Mouse (Mus musculus) brain, embryonic 18.5 days (tissue): ENCODE results near the gene Tubb4b.
A peak's percentile ranks its signal among the peaks of the same experiment; 100 is the strongest.

Source experiments
- DNase-seq: peaks from one replicate; pipeline ENCODE4 v3.0.0-alpha.2; 2012; ENCODE audit warnings: low read depth, low spot score

The Tubb4b gene

GRCm38 (mm10) chr2:25246183-25247072 lies 21.9 kb upstream of the Tubb4b start, which contains the start of gene AL732309.1:
Gene AL732309.1, minus strand, starts transcription at chr2:25246863.
- no peak for DNase-seq

DNA sequence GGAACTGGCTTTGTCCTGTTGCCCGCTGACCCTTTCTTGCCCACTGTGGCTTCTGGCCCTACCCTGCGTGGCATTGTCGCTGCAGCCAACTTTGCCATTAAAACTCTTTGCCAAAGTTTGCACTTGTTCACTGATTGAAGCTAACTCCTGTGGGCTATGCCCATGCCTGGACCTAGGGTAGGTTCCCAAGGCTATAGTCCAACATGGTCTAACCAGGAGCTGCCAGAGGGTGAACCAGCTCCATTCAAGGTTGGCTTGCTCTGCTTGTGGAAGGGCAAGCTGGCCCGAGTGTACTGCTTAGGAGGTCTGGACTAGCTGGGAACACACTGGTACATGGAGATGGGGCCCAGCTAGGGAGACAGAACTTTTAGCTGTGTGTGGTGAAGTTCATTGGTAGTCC lies 19.6 kb upstream of the Tubb4b start:
- no peak for DNase-seq

GRCm38 (mm10) chr2:25243342-25243741 lies 18.8 kb upstream of the Tubb4b start:
- DNase-seq = no peak

DNA sequence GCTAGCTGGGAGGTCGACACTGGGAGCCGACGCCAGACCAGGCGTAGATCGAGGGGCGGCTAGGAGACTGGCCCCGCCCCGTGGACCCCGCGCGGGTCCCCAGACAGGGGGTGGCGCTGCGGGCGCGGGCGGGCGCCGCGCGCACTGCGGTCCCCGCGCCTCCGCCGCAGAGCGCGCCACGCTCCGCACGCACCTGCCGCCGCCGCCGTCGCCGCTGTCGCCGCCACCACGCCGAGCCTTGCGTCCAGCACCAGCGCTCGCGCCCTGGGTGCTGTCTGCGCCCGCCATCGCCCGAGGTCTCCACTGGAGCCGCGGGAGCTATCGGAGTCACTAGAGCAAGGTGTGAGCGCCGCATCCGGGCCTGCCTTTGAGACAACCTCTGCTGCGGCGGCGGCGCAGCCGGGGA lies 17.6 kb upstream of the Tubb4b start, which contains the start of the genes Rnf208 and Cysrt1:
Gene Rnf208 (plus strand): TSS at position 155 of the 406 bp plus-strand sequence.
Gene Cysrt1 (minus strand): TSS at position 352 of the 406 bp plus-strand sequence.
- DNase-seq = no peak

- no peak for DNase-seq
Observed at GRCm38 (mm10) chr2:25241438-25241775, 16.9 kb upstream of the Tubb4b start.

GRCm38 (mm10) chr2:25240723-25241437 lies 16.4 kb upstream of the Tubb4b start:
- DNase-seq = peak; percentile 71

DNA sequence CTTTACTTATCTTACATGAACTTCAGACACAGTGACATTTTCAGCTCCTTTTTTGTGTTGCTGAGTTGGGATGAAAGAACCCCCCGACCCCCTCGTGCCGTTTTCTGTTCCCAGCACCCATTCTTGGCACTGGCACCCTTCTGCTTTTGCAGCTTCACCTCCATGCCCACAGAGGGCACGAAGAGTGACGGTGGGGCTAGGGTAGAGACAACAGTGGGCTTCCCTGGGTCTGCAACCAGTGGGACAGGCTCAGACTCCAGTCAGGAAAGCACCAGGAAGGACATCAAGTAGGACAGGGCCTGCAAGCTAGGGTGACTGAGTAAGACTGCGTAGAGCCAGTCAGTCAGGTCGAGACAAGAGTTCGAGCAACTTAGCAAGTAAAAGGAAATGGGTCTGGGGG lies 15.8 kb upstream of the Tubb4b start:
- no peak for DNase-seq

- no peak for DNase-seq
Observed at GRCm38 (mm10) chr2:25239766-25240165, 15.3 kb upstream of the Tubb4b start.

DNA sequence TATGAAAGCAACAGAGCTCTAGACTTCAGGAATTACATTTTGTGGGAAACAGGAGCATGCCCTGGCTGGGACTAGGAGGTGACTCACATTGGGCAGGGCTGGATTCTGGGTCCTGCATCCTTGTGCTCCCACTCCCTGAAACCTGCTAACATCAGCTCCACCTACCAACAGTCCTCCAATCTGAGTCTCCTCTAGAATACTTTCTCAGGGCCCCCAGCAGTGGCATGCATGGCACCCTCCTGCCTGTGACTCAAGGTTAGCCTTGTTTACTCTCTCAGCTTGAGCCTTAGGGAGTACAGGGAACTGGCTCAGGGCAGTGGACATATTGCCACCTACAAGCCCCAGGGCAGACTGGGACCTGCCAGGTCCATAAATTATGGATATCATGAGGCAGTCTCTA lies 13.6 kb upstream of the Tubb4b start:
- no peak for DNase-seq

DNA sequence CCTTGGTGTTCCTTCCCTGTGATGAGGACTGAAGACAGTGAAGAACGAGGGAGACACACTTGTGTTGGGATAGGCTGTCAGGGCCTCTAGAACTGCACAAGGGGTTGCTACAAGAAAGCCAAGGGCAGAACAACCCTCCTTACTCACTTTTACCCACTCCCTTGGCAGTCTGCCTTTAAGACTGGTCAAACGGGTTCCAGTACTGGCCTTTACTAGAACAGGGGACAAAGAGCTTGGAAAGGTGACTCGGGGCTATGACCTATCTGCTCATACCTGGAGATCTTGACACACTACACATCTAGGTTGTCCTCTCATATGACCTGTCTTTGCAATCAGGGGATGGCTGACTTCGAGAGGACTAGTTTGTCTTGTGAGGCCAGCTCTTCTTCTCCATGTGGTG lies 13.0 kb upstream of the Tubb4b start:
- DNase-seq = no peak

GRCm38 (mm10) chr2:25236614-25237013 lies 12.1 kb upstream of the Tubb4b start, which contains the start of gene Rnf224:
Gene Rnf224, minus strand, starts transcription at chr2:25236787.
- no peak for DNase-seq

DNA sequence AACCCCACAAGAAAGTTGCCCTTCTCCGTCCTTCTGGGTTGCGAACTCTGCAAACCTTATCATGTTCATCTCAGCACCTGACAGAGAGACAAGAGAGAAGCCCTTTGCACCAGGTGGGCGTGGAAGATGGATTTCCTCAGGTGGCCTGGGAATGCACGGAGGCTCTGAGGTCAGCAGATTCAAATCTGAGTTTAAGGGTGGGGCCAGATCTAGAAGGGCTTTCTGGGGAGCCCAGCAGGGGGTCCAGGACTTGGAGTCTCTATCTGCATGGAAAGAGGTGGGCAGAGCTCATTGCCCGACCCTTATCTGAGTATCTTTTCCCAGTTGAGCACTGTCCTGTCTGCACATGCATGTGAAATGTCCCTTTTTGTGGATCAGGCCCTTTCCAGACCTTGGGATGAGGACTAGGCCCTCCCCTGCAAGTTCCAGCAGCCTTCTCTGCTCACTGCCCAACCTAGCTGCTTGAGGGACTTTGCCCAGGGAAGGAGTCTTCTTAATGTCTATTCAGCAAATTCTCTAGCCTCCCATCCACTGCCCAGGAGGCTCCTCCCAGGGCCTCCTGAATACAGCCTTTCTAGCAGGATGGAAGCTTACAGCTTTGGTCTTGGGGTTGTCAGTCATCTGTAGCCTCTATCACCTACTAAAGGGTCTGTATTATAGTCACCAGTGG lies 10.2 kb upstream of the Tubb4b start:
- DNase-seq = no peak

DNA sequence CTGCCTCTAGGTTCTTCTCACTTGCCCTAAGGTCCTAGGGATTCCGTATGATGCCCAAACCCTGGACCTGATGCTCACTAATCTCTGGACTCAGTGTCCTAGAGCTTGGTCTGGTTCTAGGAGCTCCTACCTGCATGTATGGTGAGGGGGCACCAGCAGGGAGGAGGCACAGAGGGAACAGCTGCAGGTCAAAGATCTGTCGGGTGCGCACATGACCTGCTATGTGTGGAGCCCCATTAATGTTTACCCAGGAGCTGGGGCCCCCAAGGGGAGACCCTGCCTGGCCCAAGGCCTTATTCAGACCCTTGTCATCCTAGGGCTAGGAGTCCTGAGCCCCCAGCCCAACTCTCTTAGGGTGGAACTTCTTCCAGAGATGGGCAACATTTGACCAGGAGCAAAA lies 9.5 kb upstream of the Tubb4b start, which contains the start of gene Slc34a3:
Gene Slc34a3 (minus strand): TSS at position 315 of the 400 bp plus-strand sequence.
- no peak for DNase-seq

DNA sequence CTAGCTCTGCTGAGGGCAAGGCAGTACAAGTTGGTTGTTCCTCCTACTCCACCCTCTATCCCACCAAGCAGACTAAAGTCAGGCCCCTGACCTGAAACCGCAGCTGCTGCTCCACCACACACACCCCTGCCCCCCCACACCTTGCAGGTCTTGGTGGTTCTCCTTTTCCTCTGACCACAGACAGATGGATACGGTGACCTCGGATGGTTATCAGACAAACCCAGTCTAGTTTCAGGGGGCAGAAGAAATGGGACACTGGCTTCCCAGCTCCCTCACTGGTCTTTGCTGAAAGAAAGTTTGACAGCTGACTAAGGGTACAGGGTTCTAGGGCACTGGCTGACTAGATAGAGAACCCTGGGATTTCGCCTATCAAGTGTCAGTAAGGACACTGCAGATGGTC lies 8.9 kb upstream of the Tubb4b start:
- DNase-seq = no peak

- DNase-seq = no peak
Observed at GRCm38 (mm10) chr2:25231038-25231437, 6.5 kb upstream of the Tubb4b start.

DNA sequence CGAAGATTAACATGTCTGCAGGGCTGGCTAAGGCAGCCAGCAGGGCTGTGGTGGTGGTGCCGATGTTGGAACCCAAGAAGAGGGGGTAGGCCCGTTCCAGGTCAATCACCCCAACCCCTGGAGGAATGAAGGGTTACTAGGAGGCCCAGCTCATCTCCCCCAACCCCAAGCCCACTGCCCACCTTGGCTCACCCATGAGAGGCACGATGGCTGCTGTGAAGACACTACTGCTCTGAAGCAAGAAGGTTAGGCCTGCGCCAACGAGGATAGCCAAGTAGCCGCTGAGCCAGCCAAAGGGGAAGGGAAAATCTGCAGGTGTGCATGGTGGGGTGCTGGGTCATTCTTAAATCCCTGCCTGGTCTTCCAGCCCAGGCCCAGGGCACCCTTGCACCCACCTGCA lies 6.1 kb upstream of the Tubb4b start:
- DNase-seq = no peak

GRCm38 (mm10) chr2:25229582-25229981 lies 5.1 kb upstream of the Tubb4b start:
- no peak for DNase-seq

- no peak for DNase-seq
Observed at GRCm38 (mm10) chr2:25228995-25229530, 4.6 kb upstream of the Tubb4b start.

GRCm38 (mm10) chr2:25228431-25228889 lies 4.0 kb upstream of the Tubb4b start:
- DNase-seq = peak; percentile 60

DNA sequence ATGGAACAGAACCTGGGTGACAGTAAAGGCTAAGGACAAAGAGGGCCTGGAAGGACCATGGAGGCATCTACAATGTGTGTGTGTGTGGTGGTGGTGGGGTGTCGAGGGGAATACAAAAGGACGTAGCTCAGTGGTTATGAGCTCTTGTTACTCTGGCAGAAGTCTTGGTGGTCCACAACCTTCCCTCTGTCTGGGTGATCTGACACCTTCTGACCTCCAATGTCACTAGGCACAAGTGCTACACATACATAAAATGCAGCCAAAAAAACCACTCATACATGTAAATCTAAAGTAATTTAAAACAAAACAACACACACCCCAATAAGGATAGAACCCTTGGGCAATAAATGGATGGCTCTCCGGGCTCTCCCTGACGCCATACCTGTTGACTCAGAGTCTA lies 2.9 kb upstream of the Tubb4b start:
- DNase-seq = no peak

DNA sequence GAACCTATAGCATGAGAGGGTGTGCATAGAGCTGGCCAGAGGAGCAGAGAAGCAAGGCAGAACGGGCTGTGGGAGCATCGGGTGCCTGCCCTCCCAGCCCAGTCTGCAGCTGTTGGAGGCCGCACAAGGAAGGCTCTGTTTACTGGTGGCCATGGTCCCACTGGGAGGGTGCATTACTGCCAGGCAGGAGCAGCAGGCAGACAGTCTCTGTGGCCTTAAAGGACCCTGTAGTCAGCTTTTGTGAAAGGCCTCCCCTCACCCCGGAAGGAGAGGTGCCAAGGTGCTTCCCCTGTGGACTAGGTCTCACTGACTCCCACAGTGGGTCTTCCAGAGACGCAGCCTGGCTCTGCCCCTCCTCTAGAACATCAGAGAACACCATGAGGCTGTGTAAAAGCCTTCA lies 2.4 kb upstream of the Tubb4b start:
- no peak for DNase-seq
